Mouse (Mus musculus): ENCODE data around the gene Lrig1.

Gene Lrig1

DNA sequence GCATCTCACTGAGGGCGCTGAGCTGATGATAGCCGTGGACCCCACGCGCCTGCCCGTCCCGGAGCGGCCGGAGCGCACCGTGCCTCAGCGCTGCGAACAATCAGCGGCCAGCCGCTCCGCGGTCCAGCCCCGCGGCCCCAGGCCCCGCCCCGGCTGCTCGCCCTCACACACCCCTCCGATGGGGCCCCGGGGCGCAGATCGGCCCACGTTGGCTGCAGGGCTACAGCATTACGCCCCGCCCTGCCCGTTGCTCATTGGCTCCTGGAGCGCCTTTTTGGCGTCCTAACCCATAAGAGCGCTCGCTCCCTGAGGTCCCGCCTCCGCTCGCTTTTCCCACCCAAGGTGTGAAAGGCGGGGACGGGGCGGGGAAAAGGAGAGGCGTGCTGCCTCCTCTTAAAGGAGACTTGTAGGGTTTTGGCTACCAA, at the start of gene Lrig1:
TSS of gene Lrig1 (minus strand) at position 92 of the 425 bp plus-strand sequence.
- no peak for DNase-seq (ENCODE audit: extremely low read depth, low read depth)

DNA sequence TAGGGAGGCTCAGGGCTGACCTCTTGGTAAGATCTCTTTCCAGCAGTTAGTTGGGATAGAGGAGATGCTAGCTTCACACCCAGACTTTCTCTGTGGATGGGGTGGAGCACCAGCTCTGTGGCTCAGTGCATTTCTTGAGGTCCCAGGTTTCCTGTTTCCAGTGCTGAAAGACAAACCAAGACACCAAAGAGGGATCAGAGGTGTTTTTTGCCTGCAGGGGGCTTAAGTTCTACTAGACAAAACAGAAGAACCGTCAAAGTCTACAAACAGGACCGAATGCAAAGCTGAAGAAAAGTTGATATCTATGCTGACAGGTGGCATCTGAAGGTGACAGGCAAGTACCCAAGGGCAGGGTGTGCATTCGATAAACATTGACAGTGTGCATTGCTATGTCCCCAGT, 49.7 kb upstream of the Lrig1 start:
- no peak for DNase-seq (ENCODE audit: extremely low read depth, low read depth)

DNA sequence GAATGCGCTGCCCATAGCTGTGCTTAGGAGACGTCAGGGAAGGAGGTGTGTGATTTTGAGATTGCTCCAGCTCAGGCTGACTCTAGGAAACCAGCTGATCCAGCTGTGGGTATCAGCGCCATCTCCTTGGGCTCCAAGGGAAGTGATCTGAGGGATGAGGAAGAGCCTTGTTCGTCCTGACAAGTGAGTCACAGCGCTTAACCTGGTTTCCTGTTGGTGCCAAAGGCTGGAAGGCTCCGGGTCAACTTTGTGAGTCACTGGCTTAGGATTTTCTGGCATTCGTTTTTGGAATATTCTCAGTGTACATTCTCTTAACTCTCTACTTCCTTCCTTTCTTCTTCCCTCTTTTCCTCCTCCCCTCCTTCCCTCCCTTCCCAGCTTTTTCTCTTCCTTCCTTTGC, 48.4 kb upstream of the Lrig1 start:
- no peak for DNase-seq (ENCODE audit: extremely low read depth, low read depth)

DNA sequence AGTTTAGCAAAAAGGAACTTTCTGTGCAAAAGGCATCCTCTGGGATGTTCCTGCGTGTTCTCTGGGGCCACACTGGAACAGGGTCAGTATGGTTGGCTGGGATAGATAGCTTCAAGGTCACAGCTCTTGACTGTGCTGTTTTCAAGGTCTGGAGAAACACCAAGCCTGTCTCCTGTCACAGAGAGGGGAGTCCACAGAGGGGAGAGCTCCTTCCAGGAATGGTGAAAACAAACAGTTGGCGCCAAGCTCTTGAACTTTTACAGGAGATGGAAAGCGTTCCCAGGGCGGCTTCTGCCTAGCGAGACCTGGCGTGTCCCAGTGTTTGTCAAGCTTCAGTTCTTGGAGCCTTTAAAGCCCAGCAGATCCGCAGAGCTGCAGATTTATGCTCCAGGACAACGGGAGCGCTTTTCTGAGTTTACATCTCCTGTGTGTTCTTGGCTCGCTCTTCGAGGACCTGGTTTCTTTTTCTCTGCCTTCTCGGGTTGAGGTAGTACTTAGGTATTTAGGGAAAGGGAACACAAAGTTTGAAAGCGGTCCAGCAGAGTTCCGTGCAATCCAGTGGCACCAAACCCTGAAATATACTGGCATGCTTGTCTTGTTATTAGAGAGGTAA, 40.3 kb upstream of the Lrig1 start:
- DNase-seq (ENCODE audit: extremely low read depth, low read depth): no peak

DNA sequence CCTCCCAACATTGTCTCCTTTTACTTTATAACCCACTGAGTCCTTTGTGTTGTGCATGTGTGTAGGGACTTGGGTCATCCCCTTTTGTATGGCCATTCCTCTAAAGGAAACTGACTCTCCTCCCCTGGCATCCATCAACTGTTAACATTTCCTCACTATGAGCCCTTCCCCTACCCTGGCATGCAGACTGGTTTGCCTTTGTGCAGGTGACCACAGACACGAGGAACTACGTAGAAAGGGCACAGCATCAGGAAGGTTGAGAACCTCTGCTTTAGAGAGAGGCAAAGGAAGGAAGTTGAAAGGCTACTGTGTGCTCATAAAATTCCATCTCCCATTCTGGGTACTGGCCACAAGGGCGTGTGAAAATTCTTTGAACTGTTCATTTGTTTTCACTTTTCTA, 38.7 kb upstream of the Lrig1 start:
- DNase-seq (ENCODE audit: extremely low read depth, low read depth): no peak

DNA sequence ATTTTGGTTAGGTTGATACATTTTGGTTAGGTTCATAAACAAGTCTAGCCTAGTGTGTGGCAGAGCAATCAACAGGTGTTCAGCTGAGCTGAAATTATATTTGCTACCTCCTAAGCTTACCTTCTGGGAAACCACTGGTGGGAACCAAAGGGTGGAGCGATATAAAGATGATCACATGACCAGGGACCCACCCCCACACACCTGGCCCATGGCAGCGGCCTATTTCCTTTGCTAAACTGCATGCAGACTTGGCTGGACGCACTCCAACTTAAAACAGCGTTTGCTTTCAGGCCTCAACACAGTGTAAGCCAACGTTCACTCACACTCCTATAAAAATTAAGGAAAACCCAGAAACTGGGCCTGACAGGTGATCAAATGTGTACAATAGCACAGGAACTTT, 33.9 kb upstream of the Lrig1 start:
- no peak for DNase-seq (ENCODE audit: extremely low read depth, low read depth)

DNA sequence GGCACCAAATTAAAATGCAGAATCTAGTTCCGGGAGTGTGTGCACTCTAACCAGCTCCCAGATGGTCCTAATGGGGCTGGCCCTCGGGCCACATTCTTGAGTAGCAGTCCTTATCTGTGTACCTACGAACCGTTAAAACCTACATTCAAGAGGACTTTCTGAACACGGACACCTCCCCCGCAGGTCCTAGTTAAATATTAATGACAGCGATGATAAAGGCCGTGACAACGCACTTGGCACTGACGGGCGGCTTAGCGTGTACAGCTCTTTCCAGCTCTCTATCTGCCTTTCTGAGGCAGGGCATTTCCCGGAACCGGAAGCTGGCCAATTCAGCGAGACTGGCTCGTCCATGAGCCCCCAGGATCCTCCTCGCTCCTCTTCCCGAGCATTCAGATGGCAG, 29.9 kb upstream of the Lrig1 start:
- no peak for DNase-seq (ENCODE audit: extremely low read depth, low read depth)

DNA sequence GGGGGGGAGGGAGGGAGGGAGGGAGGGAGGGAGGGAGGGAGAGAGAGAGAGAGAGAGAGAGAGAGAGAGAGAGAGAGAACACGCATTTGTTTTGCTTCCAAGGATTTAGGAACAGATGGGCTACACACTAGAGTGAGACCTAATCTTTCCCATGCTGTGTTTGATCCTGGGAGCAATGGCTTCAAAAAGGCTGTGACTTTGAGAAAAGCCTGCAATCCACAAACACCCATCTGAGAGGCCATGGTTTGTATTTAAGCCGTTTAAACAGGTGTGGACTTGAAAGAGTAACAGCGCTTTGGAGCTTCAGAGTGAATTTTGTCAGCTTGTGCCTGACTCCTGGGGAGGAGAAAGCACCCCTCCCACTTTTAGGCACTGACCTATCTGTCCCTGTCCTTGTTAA, 29.2 kb upstream of the Lrig1 start:
- no peak for DNase-seq (ENCODE audit: extremely low read depth, low read depth)

DNA sequence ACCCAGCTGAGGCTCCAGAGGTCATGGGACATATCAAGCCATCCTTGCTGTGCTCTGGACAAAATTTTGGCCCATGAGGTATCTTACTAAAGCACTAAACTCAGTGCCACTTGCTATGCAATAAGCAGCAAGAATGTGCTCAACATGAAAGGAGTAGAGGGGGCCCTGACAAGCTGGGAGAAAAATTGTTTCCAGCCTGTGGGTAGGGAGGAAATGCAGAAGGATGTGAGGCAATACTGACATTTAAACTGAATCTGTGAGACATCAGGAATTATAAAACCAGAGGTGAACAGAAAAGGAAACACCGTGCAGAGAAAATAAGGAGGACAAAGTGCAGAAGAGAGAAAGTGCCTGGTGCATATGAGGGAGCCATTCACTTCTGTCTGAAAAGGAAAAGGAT, 24.7 kb upstream of the Lrig1 start:
- DNase-seq (ENCODE audit: extremely low read depth, low read depth): no peak

DNA sequence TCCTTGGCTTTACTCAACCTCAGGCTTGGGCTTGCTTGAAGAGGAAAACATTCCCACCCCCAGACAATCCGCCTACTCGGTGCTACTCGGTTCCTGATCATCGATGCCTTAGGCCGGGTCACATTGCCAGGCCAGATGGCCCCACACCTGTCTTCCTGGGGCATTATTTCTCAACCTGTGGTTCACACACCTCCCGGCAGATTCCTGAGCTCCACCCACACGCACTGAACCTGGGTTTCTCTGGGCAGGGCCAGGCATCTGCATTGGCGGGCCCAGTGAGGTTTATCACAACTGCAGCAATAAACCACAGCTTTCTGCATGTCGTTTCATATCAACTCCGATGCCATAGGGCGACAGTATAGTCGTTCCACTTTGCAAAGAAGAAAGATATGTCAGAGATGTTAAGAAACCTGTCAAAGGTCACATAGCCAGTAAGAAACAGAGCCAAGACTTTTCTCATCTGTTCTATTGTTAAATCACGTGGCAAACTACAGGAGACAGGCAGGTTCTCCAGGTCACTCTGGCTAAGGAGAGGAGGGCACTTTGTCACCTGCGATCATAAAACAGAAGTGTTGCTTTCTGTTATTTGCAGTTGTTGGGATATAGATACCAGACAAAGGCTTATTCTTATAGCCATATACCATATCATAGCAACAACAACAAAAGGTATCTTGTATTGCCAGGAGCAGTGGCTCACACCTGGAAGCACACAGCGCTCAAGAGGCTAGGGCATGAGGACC, 18.8 kb upstream of the Lrig1 start:
- DNase-seq (ENCODE audit: extremely low read depth, low read depth): no peak

DNA sequence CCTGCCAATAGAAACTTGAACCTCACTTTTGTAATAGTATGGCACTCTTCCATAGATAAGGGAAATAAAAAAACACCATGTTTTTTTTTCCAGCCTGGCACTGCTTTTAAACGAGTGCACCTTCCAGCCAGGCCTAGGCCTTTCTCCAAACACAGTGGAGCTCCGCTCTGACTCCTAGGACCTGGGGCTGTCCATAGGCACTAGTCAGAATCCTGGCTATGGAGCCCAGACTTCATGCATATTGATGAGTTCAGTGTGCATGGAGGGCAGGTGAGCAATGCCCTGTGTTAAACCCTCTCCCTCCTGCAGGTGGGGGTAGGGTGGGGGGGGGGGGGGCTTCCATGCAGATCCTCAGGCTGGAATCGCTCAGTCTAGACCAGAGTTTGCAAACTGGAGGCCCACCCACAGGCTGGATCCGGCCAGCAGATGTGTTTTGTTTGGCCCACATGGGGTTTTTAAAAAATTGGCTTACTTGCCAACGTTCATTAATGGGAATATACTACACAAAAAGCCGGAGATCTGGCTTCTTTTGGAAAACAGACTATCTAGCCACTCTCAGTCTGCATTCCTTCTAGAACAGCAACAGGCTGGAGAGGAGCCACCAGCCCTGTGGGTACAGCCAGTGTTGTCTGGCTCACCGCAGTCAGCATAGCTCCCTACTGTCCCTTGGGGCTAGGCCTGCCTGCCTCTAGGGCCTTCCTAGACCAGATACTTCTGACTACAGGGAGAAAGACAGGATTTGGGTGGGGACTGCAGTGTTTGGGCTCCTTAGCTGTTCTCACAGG, 17.9 kb upstream of the Lrig1 start:
- no peak for DNase-seq (ENCODE audit: extremely low read depth, low read depth)

DNA sequence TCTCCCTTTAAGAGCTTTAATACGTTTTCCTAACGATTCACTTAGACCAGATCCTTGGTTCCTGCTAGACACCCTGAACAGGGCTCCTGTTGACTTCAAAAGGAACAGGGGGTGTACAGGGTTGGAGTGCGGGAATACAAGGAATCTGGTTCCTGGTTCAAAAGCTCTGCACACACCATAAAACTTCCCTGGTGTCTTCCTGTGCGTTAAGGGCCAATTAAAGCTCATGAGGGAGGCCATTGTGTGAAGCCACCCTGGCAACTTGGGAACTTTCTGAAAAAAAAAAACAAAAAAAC, 15.6 kb upstream of the Lrig1 start:
- DNase-seq (ENCODE audit: extremely low read depth, low read depth): no peak

DNA sequence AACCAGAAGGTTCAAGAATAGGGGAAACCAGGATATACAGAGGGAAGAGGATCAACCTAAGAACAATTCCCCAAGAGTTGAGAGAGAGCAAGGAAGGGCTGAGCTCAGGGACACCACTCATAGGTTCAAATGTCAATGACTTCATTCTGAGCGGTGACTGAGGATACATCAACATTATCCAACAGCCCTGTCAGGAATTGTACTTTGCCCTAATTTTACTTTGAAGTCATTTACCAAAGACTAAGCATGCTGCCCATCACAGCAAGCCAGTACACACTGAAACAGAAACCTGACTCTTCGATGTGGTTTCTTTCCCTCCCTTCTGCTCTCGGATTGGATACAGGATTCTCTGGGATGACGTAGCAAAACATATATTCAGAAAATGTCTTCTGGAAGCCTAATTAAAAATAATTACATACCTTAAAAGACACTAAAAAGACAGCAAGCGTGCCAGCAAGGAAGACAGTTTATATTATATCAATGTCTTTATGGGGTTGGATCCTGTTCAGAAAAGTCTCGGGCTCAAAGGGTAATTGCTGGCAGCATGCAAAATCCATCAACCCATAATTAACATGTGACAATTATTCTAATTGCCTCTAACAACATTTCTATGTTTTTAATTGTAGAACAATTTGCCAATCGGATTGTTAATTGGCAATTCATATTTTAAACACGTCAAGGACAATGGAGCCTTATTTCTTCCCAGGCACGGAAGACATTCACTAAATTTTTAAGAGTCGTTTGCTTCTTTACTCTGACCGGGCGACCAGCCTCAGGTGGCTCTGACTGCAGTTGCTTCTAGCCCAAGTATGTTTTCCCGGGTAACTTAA, 15.1 kb upstream of the Lrig1 start:
- no peak for DNase-seq (ENCODE audit: extremely low read depth, low read depth)

DNA sequence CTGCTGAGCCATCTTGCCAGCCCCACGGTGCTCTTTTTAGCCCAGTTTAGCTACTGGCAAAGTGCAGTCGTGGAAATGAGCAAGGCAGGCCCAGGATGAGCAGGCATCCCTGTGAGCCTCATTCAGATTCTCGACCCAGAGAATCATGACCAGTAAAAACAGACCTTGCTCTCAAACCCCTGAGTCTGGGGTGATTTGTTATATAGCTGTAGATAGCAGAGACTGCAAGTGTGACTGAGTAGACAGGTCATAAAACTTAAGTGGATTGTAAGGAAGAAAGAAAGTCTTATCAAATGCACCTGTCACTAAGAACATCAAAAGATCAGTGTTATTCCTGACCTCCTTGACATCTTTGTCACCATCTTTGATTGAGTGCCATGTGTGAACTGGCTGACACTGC, 9.9 kb upstream of the Lrig1 start:
- DNase-seq (ENCODE audit: extremely low read depth, low read depth): no peak

DNA sequence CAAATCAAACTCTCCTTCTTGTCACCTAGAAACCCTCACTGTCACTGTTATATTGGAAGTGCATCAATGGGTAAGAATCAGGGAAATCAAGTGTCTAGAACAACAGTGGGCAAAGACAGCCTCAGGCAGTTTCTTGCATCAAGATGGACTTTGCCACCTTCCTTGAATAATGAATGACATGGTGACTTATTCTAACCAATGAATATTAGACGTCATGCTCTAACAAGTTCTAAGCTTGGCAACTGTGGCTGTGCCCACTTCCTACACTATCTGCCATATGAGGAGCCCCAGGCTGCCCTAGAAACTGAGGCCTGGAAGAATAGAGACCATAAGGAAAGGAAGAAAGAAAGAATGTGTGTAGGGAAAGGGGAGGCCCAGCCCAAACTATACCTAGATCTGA, 9.2 kb upstream of the Lrig1 start:
- DNase-seq (ENCODE audit: extremely low read depth, low read depth): no peak

DNA sequence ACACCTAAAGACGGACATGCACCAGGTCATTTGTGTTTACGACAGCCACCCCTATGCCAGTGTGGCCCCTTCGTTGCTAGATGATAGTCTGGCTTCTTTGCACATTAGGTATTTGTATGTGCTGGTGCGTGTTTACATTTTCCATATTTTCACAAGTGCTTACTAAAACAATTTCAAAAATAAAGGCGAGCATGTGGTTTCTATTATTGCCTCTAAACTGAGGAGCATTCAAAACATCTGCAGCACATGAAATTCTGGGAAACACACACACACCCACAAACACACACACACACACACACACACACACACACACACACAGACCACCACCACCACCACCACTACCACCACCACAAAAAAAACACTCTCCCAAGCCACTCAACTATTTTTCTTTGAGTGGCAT, 7.3 kb upstream of the Lrig1 start:
- no peak for DNase-seq (ENCODE audit: extremely low read depth, low read depth)

DNA sequence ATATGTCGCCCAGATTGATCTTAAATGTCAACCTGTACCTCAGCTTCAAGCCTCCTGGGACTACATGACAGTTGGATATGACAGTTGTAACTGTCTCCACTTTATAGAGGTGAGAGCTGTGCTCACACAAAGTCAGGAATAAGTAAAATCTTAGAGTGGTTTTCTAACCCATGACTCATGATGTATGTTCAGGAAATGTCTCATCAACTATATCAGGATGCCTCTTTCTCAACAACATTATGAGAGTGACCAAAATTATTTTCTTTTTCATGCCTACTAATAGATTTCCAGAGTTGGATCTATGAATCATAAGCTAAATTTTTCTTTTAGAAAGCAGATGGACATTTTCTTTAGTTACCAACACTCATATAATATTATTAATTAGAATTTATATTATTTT, 6.0 kb upstream of the Lrig1 start:
- no peak for DNase-seq (ENCODE audit: extremely low read depth, low read depth)

DNA sequence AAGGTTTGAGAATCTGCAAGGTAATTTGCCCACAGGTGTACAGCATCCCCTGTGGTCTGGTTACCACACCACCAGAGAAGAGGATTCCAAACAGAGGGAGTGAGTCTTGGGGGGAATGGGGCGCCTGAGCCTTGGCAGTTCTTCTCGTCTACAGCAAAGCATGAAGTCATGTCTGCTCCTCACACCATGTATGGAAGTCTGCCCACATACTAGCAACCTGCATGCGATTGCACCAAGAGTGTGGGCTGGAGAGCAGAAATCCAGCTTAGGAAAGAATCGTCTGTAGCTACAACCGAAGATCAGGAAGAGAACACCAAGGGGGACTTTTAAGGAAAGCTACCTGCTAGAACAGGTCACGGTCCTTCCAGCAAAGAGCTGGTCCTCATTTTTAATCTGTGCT, 3.0 kb upstream of the Lrig1 start:
- DNase-seq (ENCODE audit: extremely low read depth, low read depth): no peak

DNA sequence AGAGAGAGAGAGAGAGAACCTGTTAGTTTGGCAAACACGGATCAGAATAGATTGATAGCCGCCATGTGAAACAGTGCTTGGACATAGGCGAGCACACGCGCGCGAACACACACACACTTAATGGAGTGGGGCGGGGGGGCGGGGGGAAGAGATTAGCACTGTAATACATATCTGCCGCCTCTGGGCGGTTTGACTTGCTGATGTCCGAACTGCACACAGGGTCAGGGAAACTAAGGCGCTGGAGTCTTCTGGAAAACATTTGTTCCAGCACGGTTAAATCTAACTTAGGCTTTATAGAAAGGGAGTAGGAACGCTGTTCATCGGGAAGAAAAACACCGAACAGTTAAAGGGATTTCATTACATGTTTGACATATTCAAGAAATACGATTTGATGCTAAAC, 1.1 kb upstream of the Lrig1 start:
- DNase-seq (ENCODE audit: extremely low read depth, low read depth): no peak

DNA sequence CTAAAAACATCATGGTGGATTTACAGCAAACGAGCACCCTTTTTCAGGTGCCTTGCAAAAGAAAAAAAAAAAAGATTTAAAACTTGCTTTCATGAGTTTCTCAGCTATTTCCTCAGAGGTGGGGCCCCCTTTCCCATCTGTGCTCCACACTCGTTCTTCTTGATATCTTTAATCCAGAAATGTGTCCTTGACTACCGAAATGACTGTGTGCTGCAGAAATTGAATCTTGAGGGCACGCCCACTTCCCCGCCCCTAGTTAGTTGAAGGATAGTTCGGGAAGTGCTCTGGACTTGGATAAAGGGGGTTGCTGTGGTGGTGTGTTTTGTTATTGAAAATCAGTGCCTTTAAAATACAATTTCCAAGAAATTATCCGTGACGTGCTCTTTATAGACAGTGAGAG, 654 bp upstream of the Lrig1 start:
- DNase-seq (ENCODE audit: extremely low read depth, low read depth): no peak

DNA sequence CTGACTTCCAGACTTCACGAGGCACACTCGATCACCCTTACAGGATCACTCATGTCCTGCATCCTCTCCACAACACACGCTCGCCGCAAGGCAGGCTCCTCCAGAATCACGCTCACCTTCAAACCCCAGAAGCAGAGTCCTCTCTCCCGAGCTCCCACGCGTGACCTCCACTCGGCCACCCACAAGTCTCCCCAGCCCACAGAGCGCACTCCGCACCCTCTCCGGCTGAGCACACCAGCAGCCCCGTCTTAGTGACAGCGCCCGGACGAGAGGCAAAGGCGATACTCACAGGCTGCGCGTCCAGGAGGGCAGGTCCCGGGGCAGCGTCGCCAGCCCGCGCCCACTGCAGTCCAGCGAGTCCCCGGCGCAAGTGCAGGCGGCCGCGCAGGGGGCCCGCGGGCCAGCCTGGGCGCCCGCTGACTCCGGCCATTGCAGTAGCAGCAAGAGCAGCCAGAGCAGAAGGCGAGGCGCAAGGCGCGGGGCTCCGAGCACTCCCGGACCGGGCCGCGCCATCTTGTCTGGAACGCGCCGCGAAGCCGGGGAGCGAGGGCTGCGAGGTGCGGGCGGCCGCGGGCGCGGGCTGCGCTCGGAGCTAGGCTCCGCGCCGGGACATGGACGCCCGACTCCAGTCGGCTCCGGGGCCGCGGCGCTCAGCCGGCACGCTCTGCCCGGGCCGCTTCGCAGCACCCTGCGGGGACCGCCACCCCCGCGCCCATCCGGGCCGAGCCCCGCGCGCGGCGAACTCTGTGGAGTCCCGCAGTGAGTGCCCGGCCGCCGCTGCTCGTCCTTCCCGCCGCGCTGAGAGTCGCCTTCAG, 578 bp downstream of the Lrig1 start:
- DNase-seq (ENCODE audit: extremely low read depth, low read depth): no peak

Measured in MEL-GATA-1-ER (cell line).